ENCODE assay signal across 10 mouse cellular contexts in genomic region chr16:18394056-18394455, GRCm38 (mm10). TPM values are rescaled to one million over a fixed set of nuclear protein-coding genes. Genes with fewer than 3 reads are reported as not detected.
DNase-seq lines count a peak whose midpoint lies in the region; ATAC-seq and TF ChIP-seq lines count a peak whose summit lies in the region.
"Had no signal": no experiment of that assay in that cellular context is flagged by ENCODE, and none has a peak within 500 bp of the region (broad histone marks: within the 10 kb centered on the region; RNA-seq: fewer than 3 reads in every experiment).

No protein-coding gene starts in this region.

- TF ChIP-seq CTCF in G1E (IDR thresholded peaks at IDR 0.05; ENCODE audit: low read depth, low read length) = no peak

- peak overlapping the region; percentile 97; the same call in 1 of the 2 replicates for H3K27ac ChIP-seq in heart, embryonic 12.5 days (ENCODE audit: poor library complexity, severe bottlenecking)
- peak overlapping the region; percentile 94 for H3K27ac ChIP-seq in hindbrain, embryonic 11.5 days (ENCODE audit: low read depth, low read length)
- peak overlapping the region; percentile 91 for H3K27ac ChIP-seq in midbrain, embryonic 12.5 days (replicated peaks)

- no peaks in the 10 kb centered on the region for H3K27me3 ChIP-seq in heart, embryonic 12.5 days (replicated peaks)
- no peaks in the 10 kb centered on the region for H3K27me3 ChIP-seq in G1E (ENCODE audit: insufficient read depth, low read length)
- H3K27me3 ChIP-seq in hindbrain, embryonic 11.5 days (ENCODE audit: control insufficient read depth, insufficient read depth, low read length) = no peaks in the 10 kb centered on the region
- H3K27me3 ChIP-seq in midbrain, embryonic 12.5 days = no peaks in the 10 kb centered on the region

- H3K36me3 ChIP-seq in heart, embryonic 12.5 days = peaks cover 24% of the 10 kb centered on the region
- H3K36me3 ChIP-seq in G1E (replicated peaks) = peaks cover 52% of the 10 kb centered on the region
- H3K36me3 ChIP-seq in hindbrain, embryonic 11.5 days (ENCODE audit: control insufficient read depth, insufficient read depth, low read length) = peaks cover 19% of the 10 kb centered on the region
- H3K36me3 ChIP-seq in midbrain, embryonic 12.5 days = peaks cover 30% of the 10 kb centered on the region

- no peaks in the 10 kb centered on the region for H3K9me3 ChIP-seq in heart, embryonic 12.5 days (replicated peaks)
- H3K9me3 ChIP-seq in G1E (replicated peaks) = no peaks in the 10 kb centered on the region
- no peaks in the 10 kb centered on the region for H3K9me3 ChIP-seq in hindbrain, embryonic 11.5 days (ENCODE audit: control insufficient read depth, low read length)
- no peaks in the 10 kb centered on the region for H3K9me3 ChIP-seq in midbrain, embryonic 12.5 days
- H3K9me3 ChIP-seq: megakaryocyte, embryonic 14.5 days had no signal

- H3K4me2 ChIP-seq in heart, embryonic 12.5 days = peak overlapping the region; percentile 99
- peak overlapping the region; percentile 87 for H3K4me2 ChIP-seq in hindbrain, embryonic 11.5 days (replicated peaks; ENCODE audit: low read depth, low read length)
- H3K4me2 ChIP-seq in midbrain, embryonic 12.5 days (replicated peaks) = peak overlapping the region; percentile 90

- peaks cover 50% of the 10 kb centered on the region for H3K4me1 ChIP-seq in heart, embryonic 12.5 days (replicated peaks)
- H3K4me1 ChIP-seq in G1E (ENCODE audit: insufficient read depth, low read depth, low read length) = peaks cover 94% of the 10 kb centered on the region
- H3K4me1 ChIP-seq in hindbrain, embryonic 11.5 days (replicated peaks; ENCODE audit: control insufficient read depth, insufficient read depth, low read length) = peaks cover 26% of the 10 kb centered on the region
- H3K4me1 ChIP-seq in midbrain, embryonic 12.5 days = peaks cover 64% of the 10 kb centered on the region

- peak overlapping the region; percentile 86 for H3K9ac ChIP-seq in heart, embryonic 12.5 days
- peak overlapping the region; percentile 96 for H3K9ac ChIP-seq in hindbrain, embryonic 11.5 days (ENCODE audit: low read depth, low read length)
- peak overlapping the region; percentile 86 for H3K9ac ChIP-seq in midbrain, embryonic 12.5 days (replicated peaks)

- DNase-seq in heart, adult 9 months (ENCODE audit: low spot score in 2 of 2) = no peak
- DNase-seq in G1E (ENCODE audit: low spot score) = no peak
- DNase-seq in hindbrain, embryonic 11.5 days (ENCODE audit: low spot score) = no peak
- no peak for DNase-seq in embryo, embryonic 10 days (ENCODE audit: low spot score)
- DNase-seq in testis, postnatal 14 days (ENCODE audit: low spot score) = no peak
- no peak for DNase-seq in yolk sac, embryonic 10.5 days (ENCODE audit: low spot score)
- DNase-seq: right cerebral cortex, postnatal 25 days had no signal

- WGBS in heart, embryonic 12.5 days = 77% methylated on average over 3 of the region's 3 CpGs
- 72% methylated on average over 3 of the region's 3 CpGs for WGBS in hindbrain, embryonic 11.5 days
- 62% methylated on average over 3 of the region's 3 CpGs for whole genome bisulfite sequencing in midbrain, embryonic 12.5 days

- peak overlapping the region; percentile 74; the same call in 1 of the 2 replicates for H3K4me3 ChIP-seq in heart, embryonic 12.5 days
- peak overlapping the region; percentile 82 for H3K4me3 ChIP-seq in G1E (ENCODE audit: low read depth, low read length)
- H3K4me3 ChIP-seq in hindbrain, embryonic 11.5 days (ENCODE audit: low read depth, low read length) = peak overlapping the region; percentile 86
- peak overlapping the region; percentile 76 for H3K4me3 ChIP-seq in midbrain, embryonic 12.5 days

- no peak for ATAC-seq in heart, embryonic 12.5 days (ENCODE audit: insufficient number of reproducible peaks, low FRiP score)
- ATAC-seq in G1E (ENCODE audit: extremely low read depth, insufficient number of reproducible peaks, low FRiP score, poor library complexity, severe bottlenecking) = no peak; the same call in 1 of the 2 replicates
- no peak for ATAC-seq in hindbrain, embryonic 11.5 days (ENCODE audit: low FRiP score)
- ATAC-seq in midbrain, embryonic 12.5 days (ENCODE audit: low FRiP score, low read depth) = no peak

RNA-seq across cellular contexts. Expression of gene Txnrd2, which starts 32.1 kb away (rescaled TPM):
- 34.9 and 37.2 TPM in 2 replicates for polyA plus RNA-seq in heart, embryonic 12.5 days (2016; fragmentation: Nextera tagmentation; extraction: Ambion mirVana)
- total RNA-seq in G1E (2014; fragmentation: Nextera tagmentation) (25.3 and 50.3 TPM in 2 replicates), G1E (2017) (12.8 and 18.3 TPM in 2 replicates)
- 16.4 and 18.5 TPM in 2 replicates for polyA plus RNA-seq in G1E (2012)
- 22.2 and 23.8 TPM in 2 replicates for polyA plus RNA-seq in hindbrain, embryonic 11.5 days (2014; fragmentation: Nextera tagmentation; extraction: Ambion mirVana)
- 22.5 and 23.8 TPM in 2 replicates for polyA plus RNA-seq in midbrain, embryonic 12.5 days (2016; fragmentation: Nextera tagmentation; extraction: Ambion mirVana)

RNA-seq across cellular contexts. Expression of gene Comt, which starts 32.6 kb away (rescaled TPM):
- 88.2 and 90.8 TPM in 2 replicates for polyA plus RNA-seq in heart, embryonic 12.5 days (2016; fragmentation: Nextera tagmentation; extraction: Ambion mirVana)
- total RNA-seq in G1E (2014; fragmentation: Nextera tagmentation) (51.1 and 59.0 TPM in 2 replicates), G1E (2017) (36.7 and 53.7 TPM in 2 replicates)
- polyA plus RNA-seq in G1E (2012) = 25.2 and 47.5 TPM in 2 replicates
- 49.6 and 53.9 TPM in 2 replicates for polyA plus RNA-seq in hindbrain, embryonic 11.5 days (2014; fragmentation: Nextera tagmentation; extraction: Ambion mirVana)
- polyA plus RNA-seq in midbrain, embryonic 12.5 days (2016; fragmentation: Nextera tagmentation; extraction: Ambion mirVana) = 54.9 and 60.1 TPM in 2 replicates

RNA-seq across cellular contexts. Expression of gene Arvcf, which starts 46.1 kb away (rescaled TPM):
- polyA plus RNA-seq in heart, embryonic 12.5 days (2016; fragmentation: Nextera tagmentation; extraction: Ambion mirVana) = 32.5 and 36.9 TPM in 2 replicates
- total RNA-seq in G1E (2014; fragmentation: Nextera tagmentation) = 53.7 and 64.0 TPM in 2 replicates
- total RNA-seq in G1E (2017) = 188 and 239 TPM in 2 replicates
- polyA plus RNA-seq in G1E (2012) = 137 and 154 TPM in 2 replicates
- 59.2 and 62.0 TPM in 2 replicates for polyA plus RNA-seq in hindbrain, embryonic 11.5 days (2014; fragmentation: Nextera tagmentation; extraction: Ambion mirVana)
- 129 and 134 TPM in 2 replicates for polyA plus RNA-seq in midbrain, embryonic 12.5 days (2016; fragmentation: Nextera tagmentation; extraction: Ambion mirVana)

RNA-seq across cellular contexts. Expression of gene Tango2, which starts 46.2 kb away (rescaled TPM):
- 48.4 and 50.3 TPM in 2 replicates for polyA plus RNA-seq in heart, embryonic 12.5 days (2016; fragmentation: Nextera tagmentation; extraction: Ambion mirVana)
- total RNA-seq in G1E (2014; fragmentation: Nextera tagmentation) (87.0 and 88.7 TPM in 2 replicates), G1E (2017) (40.7 and 47.9 TPM in 2 replicates)
- 37.3 and 42.8 TPM in 2 replicates for polyA plus RNA-seq in G1E (2012)
- polyA plus RNA-seq in hindbrain, embryonic 11.5 days (2014; fragmentation: Nextera tagmentation; extraction: Ambion mirVana) = 51.3 and 54.0 TPM in 2 replicates
- 48.2 and 49.7 TPM in 2 replicates for polyA plus RNA-seq in midbrain, embryonic 12.5 days (2016; fragmentation: Nextera tagmentation; extraction: Ambion mirVana)
